Mouse (Mus musculus) liver, embryonic 12.5 days (tissue): ENCODE measurements around the gene Gm10271. TPM values are rescaled to one million over a fixed set of nuclear protein-coding genes. Genes with fewer than 3 reads are reported as not detected.

Experiments used
- ATAC-seq: fragments of 200-750 bp; cut with Nextera tagmentation; 2 replicates; pipeline ENCODE4 v1.8.0; 2017; ENCODE audit warnings: moderate number of reproducible peaks, mild to moderate bottlenecking, moderate library complexity
- H3K27ac ChIP-seq: fragments of 300-500 bp; sonication (generic); 2 replicates; pipeline ENCODE4 v1.5.1; 2016; ENCODE audit warnings: mild to moderate bottlenecking
- H3K27me3 ChIP-seq: fragments of 300-500 bp; sonication (generic); replicated peaks from 2 replicates; pipeline ENCODE4 v1.6.1; 2016; ENCODE audit warnings: mild to moderate bottlenecking, moderate library complexity
- H3K36me3 ChIP-seq: fragments of 300-500 bp; sonication (generic); 2 replicates; pipeline ENCODE4 v1.6.1; 2016; ENCODE audit warnings: mild to moderate bottlenecking, moderate library complexity
- H3K4me1 ChIP-seq: fragments of 300-500 bp; sonication (generic); 2 replicates; pipeline ENCODE4 v1.6.1; 2016
- H3K4me2 ChIP-seq: fragments of 300-500 bp; sonication (generic); 2 replicates; pipeline ENCODE4 v1.6.1; 2016; ENCODE audit warnings: mild to moderate bottlenecking, moderate library complexity
- H3K4me3 ChIP-seq: fragments of 300-500 bp; sonication (generic); 2 replicates; pipeline ENCODE4 v1.5.1; 2016; ENCODE audit warnings: mild to moderate bottlenecking, moderate library complexity
- H3K9ac ChIP-seq: fragments of 300-500 bp; sonication (generic); 2 replicates; pipeline ENCODE4 v1.6.1; 2016; ENCODE audit warnings: mild to moderate bottlenecking, moderate library complexity
- H3K9me3 ChIP-seq: fragments of 300-500 bp; sonication (generic); replicated peaks from 2 replicates; pipeline ENCODE4 v1.6.1; 2016; ENCODE audit warnings: mild to moderate bottlenecking, moderate library complexity
- WGBS: fragments of 180-500 bp; shearing (Covaris S2); methylation state at CpG from one replicate; pipeline ENCODE4 v1.1.7; 2016; ENCODE audit not compliant: insufficient replicate concordance; 5-methylcytosine and 5-hydroxymethylcytosine counted together
- polyA plus RNA-seq: library from polyadenylated mRNA; unstranded; fragments of >200 nt; fragmentation: Nextera tagmentation; extraction: Ambion mirVana; gene quantifications from 2 replicates; pipeline ENCODE4 v1.2.1, GENCODE M21; 2016

Gm10271 gene
- polyA plus RNA-seq, 1 experiment from 2014 or later = not detected

DNA sequence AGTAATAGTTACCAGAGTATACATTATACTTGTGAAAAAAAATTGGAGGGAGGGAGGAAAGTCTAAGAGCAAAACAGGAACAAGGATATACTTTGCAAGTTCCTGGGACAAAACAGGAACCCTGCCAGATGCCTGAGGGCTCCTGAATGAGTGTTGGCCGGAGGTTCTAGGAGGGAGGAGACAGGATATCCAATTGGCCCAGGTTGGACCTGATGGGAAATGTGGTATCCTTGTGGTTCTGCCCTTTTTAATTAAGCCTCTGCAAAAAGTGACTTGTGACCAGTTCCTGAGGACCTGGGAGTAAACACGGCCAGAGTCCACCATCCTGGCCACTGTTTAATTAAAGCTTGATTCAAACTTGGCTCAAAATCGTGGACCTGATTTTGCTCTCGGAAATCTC is 3.7 kb downstream of the Gm10271 start:
- no peak overlapping the region for H3K4me2 ChIP-seq
- H3K4me3 ChIP-seq = no peak overlapping the region
- no peaks in the 10 kb centered on the region for H3K4me1 ChIP-seq
- H3K27me3 ChIP-seq = peaks cover 2% of the 10 kb centered on the region; the same call in 1 of the 2 replicates
- no peak overlapping the region for H3K27ac ChIP-seq
- H3K36me3 ChIP-seq = no peaks in the 10 kb centered on the region
- H3K9me3 ChIP-seq = no peaks in the 10 kb centered on the region
- ATAC-seq = no peak
- no peak overlapping the region for H3K9ac ChIP-seq
- WGBS = 68% methylated on average over 4 of the region's 4 CpGs

DNA sequence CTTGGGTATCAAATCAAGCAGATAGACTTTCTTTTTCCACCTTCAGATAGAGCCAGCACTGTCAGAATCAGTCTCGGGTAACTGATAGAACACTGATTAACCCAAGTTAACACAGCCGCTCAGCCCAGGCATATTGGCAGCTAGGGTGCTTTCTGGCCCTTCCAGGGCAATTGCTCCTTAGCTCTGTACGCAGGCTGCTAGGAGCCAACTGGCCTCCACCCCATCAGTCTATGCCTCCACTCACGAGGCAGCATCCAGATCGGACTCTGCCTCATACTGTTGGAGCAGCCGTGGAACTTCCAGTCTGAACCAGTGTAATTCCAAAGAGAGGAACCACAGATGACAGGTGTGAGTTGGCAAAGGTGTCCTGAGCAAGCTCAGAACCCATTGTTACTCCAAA is 6.3 kb downstream of the Gm10271 start:
- ATAC-seq = no peak
- WGBS = 73% methylated on average over 6 of the region's 6 CpGs
- Histone ChIP-seq H3K9ac (no peak overlapping the region), H3K4me3 (no peak overlapping the region), H3K4me2 (no peak overlapping the region), H3K4me1 (no peaks in the 10 kb centered on the region), H3K27ac (no peak overlapping the region), H3K27me3 (peaks cover 2% of the 10 kb centered on the region; the same call in 1 of the 2 replicates), H3K36me3 (no peaks in the 10 kb centered on the region), H3K9me3 (no peaks in the 10 kb centered on the region)

DNA sequence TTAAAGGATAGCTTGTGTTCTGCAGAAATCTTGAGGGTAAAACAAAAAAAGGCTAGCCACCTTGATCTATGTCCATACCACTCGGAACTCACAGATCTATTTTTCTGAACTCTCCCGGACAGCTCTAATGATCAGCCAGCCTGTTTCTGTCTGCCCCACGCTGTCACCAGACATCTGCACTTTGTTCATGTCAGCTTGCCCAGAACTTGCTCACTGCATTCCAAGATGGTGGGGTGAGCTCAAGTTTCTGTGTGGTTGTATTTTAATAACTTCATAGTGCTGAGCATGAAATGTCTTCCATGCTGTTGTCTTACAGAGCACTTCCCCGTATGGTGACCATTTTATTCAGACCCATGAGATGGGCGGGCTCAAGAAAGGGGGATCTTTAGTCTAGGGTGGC is 7.1 kb downstream of the Gm10271 start:
- no peak for ATAC-seq
- 57% methylated on average over 5 of the region's 5 CpGs for WGBS
- H3K36me3 ChIP-seq = no peaks in the 10 kb centered on the region

DNA sequence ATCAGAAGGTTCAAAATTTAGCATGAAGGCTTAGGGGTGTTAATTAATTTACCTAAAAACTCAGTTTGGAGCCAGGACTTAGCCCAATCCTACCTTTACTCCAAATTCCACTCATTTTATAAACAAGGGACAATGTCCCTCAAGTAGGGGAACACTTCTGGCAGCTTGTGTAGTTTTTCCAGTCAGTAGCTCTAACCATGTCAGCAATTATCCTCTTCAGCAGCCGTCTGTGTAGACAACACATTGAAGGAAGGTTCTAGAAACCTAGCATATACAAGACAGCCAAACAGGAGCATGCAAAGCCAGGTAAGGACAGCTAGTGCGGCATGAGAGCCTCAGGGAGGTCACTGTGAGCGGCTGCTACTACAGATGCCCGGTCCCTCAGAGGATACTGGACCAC is 7.8 kb downstream of the Gm10271 start:
- no peak overlapping the region for H3K27ac ChIP-seq
- no peak for ATAC-seq
- H3K4me2 ChIP-seq = no peak overlapping the region
- H3K4me3 ChIP-seq = no peak overlapping the region
- no peaks in the 10 kb centered on the region for H3K4me1 ChIP-seq
- 71% methylated on average over 4 of the region's 4 CpGs for WGBS
- no peaks in the 10 kb centered on the region for H3K36me3 ChIP-seq
- no peak overlapping the region for H3K9ac ChIP-seq
- H3K27me3 ChIP-seq = peaks cover 2% of the 10 kb centered on the region; the same call in 1 of the 2 replicates
- H3K9me3 ChIP-seq = no peaks in the 10 kb centered on the region

More for the DNA sequence above, 7.1 kb downstream of the Gm10271 start:
- H3K27me3 ChIP-seq = peaks cover 2% of the 10 kb centered on the region; the same call in 1 of the 2 replicates
- H3K27ac ChIP-seq = no peak overlapping the region
- no peak overlapping the region for H3K9ac ChIP-seq
- no peaks in the 10 kb centered on the region for H3K4me1 ChIP-seq
- no peak overlapping the region for H3K4me3 ChIP-seq
- no peak overlapping the region for H3K4me2 ChIP-seq
- no peaks in the 10 kb centered on the region for H3K9me3 ChIP-seq

DNA sequence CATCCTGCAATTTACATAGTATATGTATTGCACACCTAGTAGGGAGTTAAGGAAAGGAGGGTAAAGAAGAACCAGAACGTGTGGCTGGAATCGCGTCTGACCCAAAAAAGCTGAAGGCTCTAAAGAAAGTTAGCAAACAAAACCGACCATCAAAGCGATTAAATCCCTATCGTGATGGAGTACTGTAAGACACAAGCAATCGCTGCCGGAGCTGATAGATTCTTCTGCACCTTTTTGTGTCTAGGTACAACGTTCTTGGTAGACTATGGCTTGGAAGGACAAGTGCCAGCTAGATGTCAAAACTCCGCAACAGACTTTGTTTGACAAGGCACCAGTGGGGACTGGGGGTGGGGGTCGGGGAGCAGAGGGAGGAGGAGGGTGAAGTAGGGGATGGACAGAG is 8.3 kb downstream of the Gm10271 start:
- ATAC-seq = no peak
- WGBS = 71% methylated on average over 11 of the region's 11 CpGs
- no peak overlapping the region for H3K27ac ChIP-seq
- H3K9ac ChIP-seq = no peak overlapping the region
- H3K36me3 ChIP-seq = no peaks in the 10 kb centered on the region
- H3K4me2 ChIP-seq = no peak overlapping the region
- no peak overlapping the region for H3K4me3 ChIP-seq
- no peaks in the 10 kb centered on the region for H3K4me1 ChIP-seq
- no peaks in the 10 kb centered on the region for H3K9me3 ChIP-seq
- H3K27me3 ChIP-seq = peaks cover 2% of the 10 kb centered on the region; the same call in 1 of the 2 replicates

DNA sequence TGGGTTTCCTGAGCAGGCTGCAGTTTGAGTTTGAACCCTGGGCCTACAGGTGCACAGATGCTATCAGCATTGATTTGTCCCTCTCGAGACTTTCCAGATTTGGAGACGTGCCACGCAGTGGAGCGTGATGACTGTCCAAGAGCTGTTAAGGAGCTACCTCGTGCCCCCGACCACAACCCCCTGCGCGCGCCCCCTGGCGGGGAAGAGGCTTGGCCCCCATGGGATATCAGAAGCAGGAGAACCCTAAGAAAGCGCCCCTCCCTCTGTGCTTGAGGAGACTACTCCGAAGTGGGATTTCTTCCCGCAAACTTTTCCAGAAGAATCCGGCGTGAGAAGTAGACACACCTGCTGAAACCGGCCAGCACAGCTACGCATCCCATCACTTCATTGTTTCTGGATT is 9.6 kb downstream of the Gm10271 start:
- WGBS = 47% methylated on average over 17 of the region's 17 CpGs
- Histone ChIP-seq H3K4me3 (no peak overlapping the region), H3K36me3 (no peaks in the 10 kb centered on the region), H3K27me3 (peaks cover 2% of the 10 kb centered on the region; the same call in 1 of the 2 replicates), H3K9me3 (no peaks in the 10 kb centered on the region), H3K4me2 (no peak overlapping the region), H3K27ac (no peak overlapping the region), H3K9ac (no peak overlapping the region), H3K4me1 (no peaks in the 10 kb centered on the region)
- ATAC-seq = no peak

DNA sequence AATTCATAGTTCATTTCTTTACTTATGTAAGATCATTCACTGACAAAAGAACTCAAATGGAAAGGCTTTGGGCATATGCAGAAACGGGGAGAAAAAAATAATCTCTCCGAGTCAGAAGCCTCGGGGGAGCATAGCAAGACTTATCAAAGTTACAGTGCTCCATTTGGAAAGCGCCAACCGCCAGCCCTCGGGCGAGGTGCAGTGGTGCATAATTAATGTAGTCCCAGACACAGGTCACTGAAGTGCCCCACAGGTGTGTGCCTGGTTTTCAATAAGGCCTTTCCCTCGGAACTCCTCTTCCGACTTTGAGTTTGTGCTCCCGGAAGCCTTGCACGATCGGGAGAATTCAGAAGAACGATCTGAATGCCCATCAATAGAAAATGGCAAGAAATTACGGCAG is 10.3 kb downstream of the Gm10271 start:
- Histone ChIP-seq H3K4me1 (no peaks in the 10 kb centered on the region), H3K4me3 (no peak overlapping the region), H3K4me2 (no peak overlapping the region), H3K9me3 (no peaks in the 10 kb centered on the region), H3K9ac (no peak overlapping the region), H3K27me3 (peaks cover 2% of the 10 kb centered on the region; the same call in 1 of the 2 replicates), H3K36me3 (no peaks in the 10 kb centered on the region), H3K27ac (no peak overlapping the region)
- ATAC-seq = no peak
- 76% methylated on average over 14 of the region's 14 CpGs for WGBS

DNA sequence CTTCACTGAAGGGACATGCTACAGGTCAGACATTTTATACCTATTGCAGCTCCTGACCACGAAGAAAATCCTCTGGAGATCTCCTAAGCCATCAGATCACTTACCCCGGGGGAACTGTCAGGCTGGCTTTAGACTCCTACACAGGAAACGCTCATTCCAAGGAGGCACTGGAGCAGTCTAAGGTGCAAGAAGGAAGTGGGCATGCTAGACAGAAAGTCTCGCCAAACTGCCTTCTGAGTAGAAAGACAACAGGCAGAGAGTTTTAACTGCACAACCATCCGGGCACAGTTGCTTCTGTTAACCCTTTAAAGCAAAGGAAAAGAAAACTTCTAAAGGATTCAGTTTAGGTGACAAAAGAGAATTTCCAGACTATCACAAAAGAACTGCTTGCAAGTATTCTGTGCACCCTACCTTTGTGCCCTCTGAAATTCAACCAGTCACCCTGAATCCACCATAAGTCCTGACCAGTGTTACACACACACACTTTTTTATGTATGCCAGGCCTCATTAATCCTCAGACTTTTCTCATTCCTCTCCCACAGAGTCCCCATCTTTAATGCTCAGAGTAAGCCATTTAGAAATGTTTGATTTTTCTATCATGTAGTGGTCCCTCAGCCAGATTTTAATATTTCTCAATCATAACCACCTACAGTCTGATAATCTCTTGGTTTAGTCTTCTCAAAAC is 14.4 kb downstream of the Gm10271 start:
- Histone ChIP-seq H3K4me3 (no peak overlapping the region), H3K27me3 (no peaks in the 10 kb centered on the region), H3K36me3 (no peaks in the 10 kb centered on the region), H3K9me3 (no peaks in the 10 kb centered on the region), H3K9ac (no peak overlapping the region), H3K27ac (no peak overlapping the region), H3K4me2 (no peak overlapping the region), H3K4me1 (no peaks in the 10 kb centered on the region)
- WGBS = 26% methylated on average over 5 of the region's 5 CpGs
- no peak for ATAC-seq

DNA sequence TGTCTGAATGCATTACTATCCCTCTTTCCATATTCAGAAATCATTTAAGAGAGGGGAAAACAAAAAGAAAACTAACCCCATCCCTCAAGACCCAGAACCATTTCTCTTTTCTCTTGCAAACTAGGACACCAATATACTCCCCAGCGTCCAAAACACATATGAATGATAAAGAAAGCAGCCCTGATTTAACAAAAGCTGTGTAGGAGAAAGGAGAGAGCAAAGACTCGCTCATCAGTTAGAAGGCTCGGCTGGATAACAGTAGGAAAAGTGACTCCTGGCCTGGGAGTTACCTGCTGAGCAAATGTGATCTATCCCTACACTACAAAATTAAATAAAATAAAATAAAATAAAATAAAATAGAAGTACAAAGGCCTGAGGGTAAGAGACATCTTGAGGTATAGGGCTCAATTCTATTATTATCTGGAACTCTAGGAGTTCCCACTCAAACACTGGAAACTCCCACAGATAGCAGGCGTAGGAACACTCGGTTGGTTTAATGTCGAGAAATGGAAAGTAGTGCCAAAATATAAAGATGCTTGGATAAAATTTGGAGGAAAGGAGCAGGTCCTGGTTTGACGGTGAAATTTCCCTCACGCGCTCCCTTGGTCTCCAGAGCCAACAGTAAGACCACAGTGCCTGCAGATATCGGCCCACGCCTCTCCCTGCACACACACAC is 15.8 kb downstream of the Gm10271 start:
- Histone ChIP-seq H3K9ac (no peak overlapping the region), H3K4me2 (no peak overlapping the region), H3K4me3 (no peak overlapping the region), H3K27ac (no peak overlapping the region), H3K4me1 (no peaks in the 10 kb centered on the region), H3K36me3 (no peaks in the 10 kb centered on the region), H3K27me3 (no peaks in the 10 kb centered on the region), H3K9me3 (no peaks in the 10 kb centered on the region)
- no peak for ATAC-seq
- whole genome bisulfite sequencing = 81% methylated on average over 11 of the region's 11 CpGs

DNA sequence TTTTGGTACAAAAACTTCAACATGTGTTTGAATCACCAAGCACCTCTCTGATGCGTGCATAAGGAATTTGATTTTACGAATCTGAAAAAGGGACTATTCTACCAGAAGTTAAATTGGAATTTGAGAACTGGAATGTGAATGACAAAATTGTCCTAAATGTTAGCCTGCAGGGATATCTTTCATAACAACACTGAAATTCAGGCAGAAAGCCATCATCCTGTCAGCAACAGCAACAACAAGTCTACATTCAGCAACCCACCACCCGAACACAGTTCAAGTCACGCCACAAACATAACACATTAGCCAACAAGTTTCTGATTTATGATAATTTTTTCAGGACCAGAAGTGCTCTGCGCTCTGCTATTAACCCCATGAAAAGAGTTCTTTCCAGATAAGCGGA is 17.2 kb downstream of the Gm10271 start:
- H3K9me3 ChIP-seq = no peaks in the 10 kb centered on the region
- no peaks in the 10 kb centered on the region for H3K36me3 ChIP-seq
- no peak for ATAC-seq
- H3K27ac ChIP-seq = no peak overlapping the region
- no peak overlapping the region for H3K4me2 ChIP-seq
- no peaks in the 10 kb centered on the region for H3K27me3 ChIP-seq
- no peak overlapping the region for H3K4me3 ChIP-seq
- H3K9ac ChIP-seq = no peak overlapping the region
- H3K4me1 ChIP-seq = peaks cover 7% of the 10 kb centered on the region; the same call in 1 of the 2 replicates
- WGBS = 85% methylated on average over 6 of the region's 6 CpGs

DNA sequence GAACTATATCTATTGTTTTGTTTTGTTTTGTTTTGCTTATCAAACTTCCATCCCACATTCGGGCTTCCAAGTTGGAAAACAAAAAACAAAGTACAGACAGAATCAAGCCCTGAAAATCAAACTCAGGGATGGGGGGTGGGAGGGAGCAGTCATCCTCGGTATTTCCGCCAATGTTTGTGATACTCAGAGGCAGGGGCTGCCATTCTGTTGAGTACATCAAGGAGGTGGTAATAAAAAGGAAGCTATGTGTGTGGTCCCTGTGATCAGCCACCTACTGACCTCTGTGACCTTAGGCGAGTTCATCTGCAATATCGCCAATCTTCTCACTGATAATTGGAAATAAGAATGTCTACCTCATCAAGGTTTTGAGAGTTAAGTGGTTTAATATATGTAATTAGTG is 21.5 kb downstream of the Gm10271 start:
- peak overlapping the region; percentile 99 for H3K4me2 ChIP-seq
- H3K27me3 ChIP-seq = no peaks in the 10 kb centered on the region
- H3K9me3 ChIP-seq = no peaks in the 10 kb centered on the region
- peak overlapping the region; percentile 85 for H3K4me3 ChIP-seq
- no peak for ATAC-seq
- peak overlapping the region; percentile 50 for H3K9ac ChIP-seq
- H3K36me3 ChIP-seq = no peaks in the 10 kb centered on the region
- WGBS = 22% methylated on average over 5 of the region's 5 CpGs
- H3K27ac ChIP-seq = no peak overlapping the region
- peaks cover 21% of the 10 kb centered on the region for H3K4me1 ChIP-seq

DNA sequence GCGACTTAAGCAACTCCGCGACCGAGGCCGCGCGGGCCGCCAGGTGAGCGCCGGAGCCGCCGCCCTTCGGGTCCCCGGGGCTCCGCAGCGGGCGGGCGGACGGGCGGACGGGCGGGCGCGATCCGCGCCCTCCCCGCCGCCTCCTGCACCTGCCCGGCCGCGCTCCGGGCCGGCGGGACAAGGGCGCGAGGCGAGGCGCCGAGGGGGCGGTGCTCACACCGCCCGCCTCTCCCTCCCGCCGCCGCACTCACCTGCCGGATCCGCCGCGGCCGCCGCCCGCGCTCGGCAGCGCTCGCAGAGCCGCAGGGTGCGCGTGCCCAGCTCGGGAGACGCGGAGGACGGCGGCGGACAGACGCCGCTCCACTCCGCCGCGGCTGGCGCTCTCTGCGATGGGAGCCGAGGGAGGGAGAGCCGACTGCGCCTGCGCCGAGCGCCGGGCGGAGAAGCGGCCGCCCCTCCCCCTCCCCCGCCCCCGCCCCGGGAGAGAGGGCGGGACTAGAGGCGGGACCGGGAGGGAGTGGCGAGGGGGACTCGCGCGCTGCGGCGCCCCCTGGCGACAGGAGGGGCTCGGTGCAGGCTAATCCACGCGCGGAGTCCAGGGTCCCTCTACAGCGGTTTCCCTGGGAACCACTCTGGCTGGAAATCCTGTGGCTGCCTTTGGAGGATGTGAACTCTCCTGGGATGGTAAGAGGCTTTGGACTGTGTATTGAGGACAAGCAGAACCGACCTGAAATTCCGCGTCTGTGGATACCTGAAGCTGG is 22.2 kb downstream of the Gm10271 start, which contains the start of gene Rab3ip:
Rab3ip (minus strand) TSS at position 761 of the 761 bp plus-strand sequence.
- ATAC-seq = peak; percentile 94
- Histone ChIP-seq H3K27ac (peak within 1 kb of the TSS; percentile 93), H3K36me3 (no peaks in the 10 kb centered on the region), H3K9me3 (no peaks in the 10 kb centered on the region), H3K4me1 (peaks cover 21% of the 10 kb centered on the region), H3K27me3 (no peaks in the 10 kb centered on the region), H3K4me3 (peak within 1 kb of the TSS; percentile 85), H3K4me2 (peak within 1 kb of the TSS; percentile 99), H3K9ac (peak within 1 kb of the TSS; percentile 90)
- WGBS = under 1% methylated on average over 69 of the region's 103 CpGs
